Mouse (Mus musculus) forebrain, embryonic 12.5 days (tissue): ENCODE measurements around the gene Trim15. TPM values are rescaled to one million over a fixed set of nuclear protein-coding genes. Genes with fewer than 3 reads are reported as not detected.

Source experiments
- polyA plus RNA-seq: library from polyadenylated mRNA; unstranded; fragments of >200 nt; fragmentation: Nextera tagmentation; extraction: Ambion mirVana; gene quantifications from 2 replicates; pipeline ENCODE4 v1.2.1, GENCODE M21; 2016

Trim15 gene
- polyA plus RNA-seq, 1 experiment from 2014 or later, result 0.14 TPM

Other genes starting within 250 kb of the Trim15 start
- not detected in 2 replicates for gene H2-M9, start 224.5 kb downstream of the Trim15 start, polyA plus RNA-seq
- not detected in 2 replicates for gene H2-M1, start 195.0 kb downstream of the Trim15 start, polyA plus RNA-seq
- gene H2-M10.5, start 94.3 kb downstream of the Trim15 start, polyA plus RNA-seq, result not detected in 2 replicates
- not detected in 2 replicates for gene H2-M10.6, start 55.0 kb downstream of the Trim15 start, polyA plus RNA-seq
- gene Trim26, start 30.1 kb downstream of the Trim15 start, polyA plus RNA-seq, result 38.7 and 44.0 TPM in 2 replicates
- gene Trim10, start 2.4 kb upstream of the Trim15 start, polyA plus RNA-seq, result 4.7 and 7.1 TPM in 2 replicates
- gene Trim40, start 22.9 kb upstream of the Trim15 start, polyA plus RNA-seq, result not detected in 2 replicates
- not detected in 2 replicates for gene Trim31, start 30.9 kb upstream of the Trim15 start, polyA plus RNA-seq
- gene Rnf39, start 75.7 kb upstream of the Trim15 start, polyA plus RNA-seq, result 0.47 TPM in 1 of 2 replicates, not detected in the other
- gene Ppp1r11, start 84.5 kb upstream of the Trim15 start, polyA plus RNA-seq, result 136 and 146 TPM in 2 replicates
- gene Znrd1, start 91.3 kb upstream of the Trim15 start, polyA plus RNA-seq, result 79.5 and 86.7 TPM in 2 replicates
- gene Znrd1as, start 91.4 kb upstream of the Trim15 start, polyA plus RNA-seq, result 7.1 and 7.7 TPM in 2 replicates
- not detected in 2 replicates for gene 2410137M14Rik, start 114.0 kb upstream of the Trim15 start, polyA plus RNA-seq
- 1.3 and 1.6 TPM in 2 replicates for gene H2-M5, start 122.3 kb upstream of the Trim15 start, polyA plus RNA-seq
- gene Zfp57, start 134.0 kb upstream of the Trim15 start, polyA plus RNA-seq, result 193 and 197 TPM in 2 replicates
- gene Mog, start 156.2 kb upstream of the Trim15 start, polyA plus RNA-seq, result 1.1 and 1.2 TPM in 2 replicates
- 31.7 and 32.6 TPM in 2 replicates for gene Gabbr1, start 178.8 kb upstream of the Trim15 start, polyA plus RNA-seq
- gene Olfr90, start 221.3 kb upstream of the Trim15 start, polyA plus RNA-seq, result 0.06 and 0.15 TPM in 2 replicates
- not detected in 2 replicates for gene Olfr91, start 231.1 kb upstream of the Trim15 start, polyA plus RNA-seq